Mouse (Mus musculus) forebrain, embryonic 12.5 days (tissue): ENCODE results near the gene Irf6. TPM values are rescaled to one million over a fixed set of nuclear protein-coding genes. Genes with fewer than 3 reads are reported as not detected.

Source experiments
- ATAC-seq: fragments of 200-750 bp; cut with Nextera tagmentation; 2 replicates; pipeline ENCODE4 v1.8.0; 2017; ENCODE audit warnings: moderate TSS enrichment; ENCODE audit not compliant: low FRiP score
- H3K27ac ChIP-seq: fragments of 300-500 bp; sonication (generic); 2 replicates; pipeline ENCODE4 v1.5.1; 2016; ENCODE audit warnings: mild to moderate bottlenecking
- H3K27me3 ChIP-seq: fragments of 300-500 bp; sonication (generic); 2 replicates; pipeline ENCODE4 v1.6.1; 2016; ENCODE audit warnings: mild to moderate bottlenecking
- H3K36me3 ChIP-seq: fragments of 300-500 bp; sonication (generic); replicated peaks from 2 replicates; pipeline ENCODE4 v1.6.1; 2016; ENCODE audit warnings: mild to moderate bottlenecking
- H3K4me1 ChIP-seq: fragments of 300-500 bp; sonication (generic); 2 replicates; pipeline ENCODE4 v1.6.1; 2016
- H3K4me2 ChIP-seq: fragments of 300-500 bp; sonication (generic); 2 replicates; pipeline ENCODE4 v1.6.1; 2016; ENCODE audit warnings: mild to moderate bottlenecking, moderate library complexity
- H3K4me3 ChIP-seq: fragments of 300-500 bp; sonication (generic); replicated peaks from 2 replicates; pipeline ENCODE4 v1.5.1; 2016; ENCODE audit warnings: mild to moderate bottlenecking
- H3K9ac ChIP-seq: fragments of 300-500 bp; sonication (generic); 2 replicates; pipeline ENCODE4 v1.6.1; 2016; ENCODE audit warnings: mild to moderate bottlenecking
- H3K9me3 ChIP-seq: fragments of 300-500 bp; sonication (generic); 2 replicates; pipeline ENCODE4 v1.6.1; 2016
- WGBS: fragments of 180-500 bp; shearing (Covaris S2); methylation state at CpG from one replicate; pipeline ENCODE4 v1.1.7; 2016; 5-methylcytosine and 5-hydroxymethylcytosine counted together
- polyA plus RNA-seq: library from polyadenylated mRNA; unstranded; fragments of >200 nt; fragmentation: Nextera tagmentation; extraction: Ambion mirVana; gene quantifications from 2 replicates; pipeline ENCODE4 v1.2.1, GENCODE M21; 2016

Irf6 gene
- polyA plus RNA-seq, 1 experiment from 2014 or later = 1.6 TPM

- H3K4me3 ChIP-seq = no peak overlapping the region
- no peaks in the 10 kb centered on the region for H3K36me3 ChIP-seq
- H3K27me3 ChIP-seq = 0 out of 2 replicates have a peak, but pooled peaks cover 3% of the 10 kb centered on the region
- no peak overlapping the region for H3K27ac ChIP-seq
- H3K9me3 ChIP-seq = no peaks in the 10 kb centered on the region
- 90% methylated on average over 7 of the region's 7 CpGs for WGBS
- H3K9ac ChIP-seq = no peak overlapping the region
- peaks cover 17% of the 10 kb centered on the region for H3K4me1 ChIP-seq
- H3K4me2 ChIP-seq = no peak overlapping the region
- ATAC-seq = no peak
Observed at GRCm38 (mm10) chr1:193191675-193192283, 38.9 kb downstream of the Irf6 start.

DNA sequence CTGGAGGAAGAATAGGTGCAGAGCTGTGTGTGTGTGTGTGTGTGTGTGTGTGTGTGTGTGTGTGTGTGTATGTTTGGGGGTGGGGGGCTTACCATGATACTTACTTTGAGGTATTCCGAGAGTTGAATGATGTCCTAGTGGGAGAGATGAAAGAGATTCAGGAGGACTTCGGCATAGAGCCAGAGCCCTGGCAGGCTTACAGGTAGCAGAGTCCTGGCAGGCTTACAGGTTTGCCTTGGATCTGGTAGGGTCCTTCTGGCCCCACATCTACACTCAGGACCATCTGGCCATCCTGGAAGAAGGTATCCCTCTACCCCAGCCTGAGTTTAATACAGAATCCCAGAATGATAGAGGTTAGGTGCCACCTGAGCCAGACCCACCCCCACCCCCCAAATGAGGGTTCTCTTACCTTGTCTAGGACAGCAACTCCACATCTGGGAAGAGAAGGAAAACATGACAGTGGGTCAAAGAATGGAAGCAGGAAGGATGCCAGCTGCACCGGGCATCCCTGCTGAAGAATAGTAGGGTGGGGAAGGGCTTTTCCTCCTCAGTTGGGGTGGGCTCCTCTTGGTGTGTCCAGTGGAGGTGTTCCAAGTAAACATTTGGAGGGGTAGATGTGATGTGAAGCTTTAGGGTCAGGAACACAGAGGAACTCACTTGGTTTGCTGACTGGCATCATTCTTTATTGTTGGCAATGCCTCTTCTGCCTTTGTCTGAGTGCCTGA lies 41.7 kb downstream of the Irf6 start:
- H3K9ac ChIP-seq = no peak overlapping the region
- no peak for ATAC-seq
- 89% methylated on average over 3 of the region's 3 CpGs for WGBS
- H3K4me2 ChIP-seq = no peak overlapping the region
- H3K4me1 ChIP-seq = peaks cover 5% of the 10 kb centered on the region
- H3K36me3 ChIP-seq = no peaks in the 10 kb centered on the region
- H3K9me3 ChIP-seq = no peaks in the 10 kb centered on the region
- H3K4me3 ChIP-seq = no peak overlapping the region
- no peak overlapping the region for H3K27ac ChIP-seq
- 0 out of 2 replicates have a peak, but pooled peaks cover 3% of the 10 kb centered on the region for H3K27me3 ChIP-seq

- Histone ChIP-seq H3K27me3 (no peaks in the 10 kb centered on the region), H3K27ac (no peak overlapping the region), H3K9ac (no peak overlapping the region), H3K36me3 (no peaks in the 10 kb centered on the region), H3K4me3 (no peak overlapping the region), H3K4me2 (no peak overlapping the region), H3K4me1 (no peaks in the 10 kb centered on the region), H3K9me3 (no peaks in the 10 kb centered on the region)
- WGBS = 63% methylated on average over 3 of the region's 3 CpGs
- no peak for ATAC-seq
Observed at GRCm38 (mm10) chr1:193195169-193195810, 42.4 kb downstream of the Irf6 start.

DNA sequence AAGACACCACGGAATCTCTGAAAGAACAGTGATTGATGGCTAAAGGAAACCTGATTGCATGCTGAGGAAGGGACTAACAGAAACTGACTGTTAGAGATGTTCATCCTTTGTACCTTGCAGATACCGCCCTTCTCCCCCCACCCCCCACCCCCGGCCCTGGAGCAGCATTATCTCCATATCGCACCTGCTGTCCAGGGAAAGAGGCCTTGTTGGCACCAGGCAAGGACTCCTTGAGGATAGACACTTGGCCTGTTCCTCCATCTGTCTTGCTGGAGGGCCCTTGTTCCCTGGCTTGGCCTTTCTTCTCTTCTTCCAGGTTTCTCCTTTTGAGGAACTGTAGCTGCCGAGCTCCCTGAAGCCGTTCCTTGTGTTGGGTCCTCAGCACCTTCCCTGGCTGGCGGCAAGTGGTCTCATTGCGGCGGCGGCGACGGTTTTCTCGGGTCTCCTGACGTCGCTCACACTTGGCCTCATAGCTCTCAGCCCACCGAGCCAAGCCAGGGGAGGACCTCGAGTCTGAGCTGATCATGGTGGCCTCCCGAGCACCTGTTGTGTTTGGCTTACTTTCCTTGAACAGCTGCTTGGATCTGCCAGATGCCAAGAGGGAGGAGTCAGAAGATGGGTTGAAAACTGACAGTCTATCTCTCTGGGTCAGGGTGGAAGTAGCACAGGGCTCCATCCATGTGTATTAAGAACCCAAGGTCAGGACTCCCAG lies 44.7 kb downstream of the Irf6 start:
- Histone ChIP-seq H3K4me3 (no peak overlapping the region), H3K36me3 (no peaks in the 10 kb centered on the region), H3K27me3 (no peaks in the 10 kb centered on the region; the same call in 1 of the 2 replicates), H3K9me3 (no peaks in the 10 kb centered on the region), H3K4me2 (no peak overlapping the region), H3K9ac (no peak overlapping the region), H3K27ac (no peak overlapping the region), H3K4me1 (no peaks in the 10 kb centered on the region)
- WGBS = 93% methylated on average over 18 of the region's 18 CpGs
- ATAC-seq = no peak

- no peak overlapping the region for H3K4me2 ChIP-seq
- H3K36me3 ChIP-seq = no peaks in the 10 kb centered on the region
- H3K27ac ChIP-seq = no peak overlapping the region
- no peaks in the 10 kb centered on the region for H3K4me1 ChIP-seq
- no peaks in the 10 kb centered on the region for H3K9me3 ChIP-seq
- 80% methylated on average over 2 of the region's 2 CpGs for WGBS
- ATAC-seq = no peak
- no peak overlapping the region for H3K4me3 ChIP-seq
- no peaks in the 10 kb centered on the region; the same call in 1 of the 2 replicates for H3K27me3 ChIP-seq
- no peak overlapping the region for H3K9ac ChIP-seq
Observed at GRCm38 (mm10) chr1:193198312-193198711, 45.4 kb downstream of the Irf6 start.

GRCm38 (mm10) chr1:193200640-193201382 lies 47.9 kb downstream of the Irf6 start:
- ATAC-seq = no peak
- Histone ChIP-seq H3K4me3 (no peak overlapping the region), H3K9ac (no peak overlapping the region), H3K4me2 (no peak overlapping the region), H3K36me3 (no peaks in the 10 kb centered on the region), H3K4me1 (no peaks in the 10 kb centered on the region), H3K27me3 (no peaks in the 10 kb centered on the region; the same call in 1 of the 2 replicates), H3K27ac (no peak overlapping the region), H3K9me3 (no peaks in the 10 kb centered on the region)
- 83% methylated on average over 8 of the region's 8 CpGs for WGBS

GRCm38 (mm10) chr1:193201383-193201778 lies 48.5 kb downstream of the Irf6 start, which contains the start of gene Traf3ip3:
Gene Traf3ip3, minus strand, starts transcription at chr1:193201703.
- no peaks in the 10 kb centered on the region for H3K36me3 ChIP-seq
- no peak within 1 kb of the TSS for H3K9ac ChIP-seq
- WGBS = 68% methylated on average over 5 of the region's 5 CpGs
- no peak within 1 kb of the TSS for H3K4me3 ChIP-seq
- no peaks in the 10 kb centered on the region; the same call in 1 of the 2 replicates for H3K27me3 ChIP-seq
- H3K9me3 ChIP-seq = no peaks in the 10 kb centered on the region
- ATAC-seq = no peak
- no peaks in the 10 kb centered on the region for H3K4me1 ChIP-seq
- no peak within 1 kb of the TSS for H3K27ac ChIP-seq
- H3K4me2 ChIP-seq = no peak within 1 kb of the TSS

- Histone ChIP-seq H3K27me3 (no peaks in the 10 kb centered on the region; the same call in 1 of the 2 replicates), H3K4me3 (no peak overlapping the region), H3K9ac (no peak overlapping the region), H3K27ac (no peak overlapping the region), H3K9me3 (no peaks in the 10 kb centered on the region), H3K36me3 (no peaks in the 10 kb centered on the region), H3K4me2 (no peak overlapping the region), H3K4me1 (no peaks in the 10 kb centered on the region)
- 81% methylated on average over 2 of the region's 2 CpGs for WGBS
- ATAC-seq = no peak
Observed at GRCm38 (mm10) chr1:193203821-193204220, 50.9 kb downstream of the Irf6 start.

GRCm38 (mm10) chr1:193205431-193205830 lies 52.5 kb downstream of the Irf6 start:
- Histone ChIP-seq H3K9ac (no peak overlapping the region), H3K4me2 (no peak overlapping the region), H3K4me3 (no peak overlapping the region), H3K36me3 (no peaks in the 10 kb centered on the region), H3K27me3 (no peaks in the 10 kb centered on the region; the same call in 1 of the 2 replicates), H3K9me3 (no peaks in the 10 kb centered on the region), H3K27ac (no peak overlapping the region), H3K4me1 (no peaks in the 10 kb centered on the region)
- no peak for ATAC-seq
- 93% methylated on average over 2 of the region's 2 CpGs for WGBS

- WGBS = 96% methylated on average over 3 of the region's 3 CpGs
Observed at GRCm38 (mm10) chr1:193207503-193207902, 54.6 kb downstream of the Irf6 start, which contains the start of gene Lamb3. Gene Lamb3, plus strand, starts transcription at chr1:193207699.

DNA sequence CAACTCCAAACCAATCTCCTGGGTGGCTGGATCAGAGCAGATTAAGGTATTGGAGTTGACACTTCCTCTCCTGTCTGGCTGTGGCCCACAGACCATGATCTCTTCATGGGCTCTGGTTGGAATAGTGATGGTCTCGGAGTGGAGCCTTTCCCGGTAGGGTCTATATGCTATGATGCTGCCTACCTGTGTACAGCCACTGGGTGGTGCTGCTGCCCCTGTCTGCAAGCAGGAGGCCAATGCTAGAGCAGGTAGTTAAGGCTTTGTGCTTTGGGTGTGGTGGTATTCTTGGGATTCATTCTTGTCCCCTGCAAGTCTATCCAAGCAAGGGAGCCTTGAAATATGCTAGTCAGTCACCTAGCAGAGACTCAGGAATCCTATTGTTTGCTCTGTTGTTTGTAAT lies 55.3 kb downstream of the Irf6 start:
- 48% methylated on average over 2 of the region's 2 CpGs for WGBS

More at GRCm38 (mm10) chr1:193207503-193207902, 54.6 kb downstream of the Irf6 start, which contains the start of gene Lamb3:
- no peaks in the 10 kb centered on the region for H3K36me3 ChIP-seq
- H3K9ac ChIP-seq = no peak within 1 kb of the TSS
- H3K27ac ChIP-seq = no peak within 1 kb of the TSS
- ATAC-seq = no peak
- H3K4me2 ChIP-seq = no peak within 1 kb of the TSS
- H3K27me3 ChIP-seq = no peaks in the 10 kb centered on the region
- no peaks in the 10 kb centered on the region for H3K4me1 ChIP-seq
- no peaks in the 10 kb centered on the region for H3K9me3 ChIP-seq
- no peak within 1 kb of the TSS for H3K4me3 ChIP-seq

More for the DNA sequence above, 55.3 kb downstream of the Irf6 start:
- H3K27me3 ChIP-seq = no peaks in the 10 kb centered on the region
- H3K36me3 ChIP-seq = no peaks in the 10 kb centered on the region
- no peak overlapping the region for H3K4me3 ChIP-seq
- H3K4me1 ChIP-seq = no peaks in the 10 kb centered on the region
- H3K9ac ChIP-seq = no peak overlapping the region
- H3K9me3 ChIP-seq = no peaks in the 10 kb centered on the region
- no peak for ATAC-seq
- no peak overlapping the region for H3K27ac ChIP-seq
- no peak overlapping the region for H3K4me2 ChIP-seq
